Mouse (Mus musculus) C2C12 (cell line): ENCODE measurements around the gene Cd38.

Experiments used
- CEBPB ChIP-seq: IDR thresholded peaks from one replicate; pipeline ENCODE4 v1.6.1; 2011; ENCODE audit warnings: low read depth, mild to moderate bottlenecking, control low read depth, moderate library complexity
- CTCF ChIP-seq: IDR thresholded peaks from one replicate; pipeline ENCODE4 v1.5.1; 2011; ENCODE audit not compliant: control insufficient read depth, insufficient read depth, insufficient read length
- MAX ChIP-seq: IDR thresholded peaks from one replicate; pipeline ENCODE4 v1.6.1; 2011; ENCODE audit warnings: mild to moderate bottlenecking, control low read depth
- MYOD1 ChIP-seq: IDR thresholded peaks from one replicate; pipeline ENCODE4 v1.6.1; 2011; ENCODE audit warnings: low read depth; ENCODE audit not compliant: control insufficient read depth, insufficient read length
- USF1 ChIP-seq: IDR thresholded peaks from one replicate; pipeline ENCODE4 v1.6.1; 2011; ENCODE audit warnings: low read depth, mild to moderate bottlenecking, control low read depth, moderate library complexity

- TF ChIP-seq CTCF (no peak), MAX (no peak), USF1 (no peak), MYOD1 (no peak), CEBPB (no peak)
These were observed 20.8 kb upstream of the Cd38 start for GRCm38 (mm10) chr5:43847555-43847954.
